In genomic region chr1:103799343-103799742, GRCm38 (mm10) we compare ENCODE assay signal across 10 mouse cellular contexts.
DNase-seq lines count a peak whose midpoint lies in the region; ATAC-seq and TF ChIP-seq lines count a peak whose summit lies in the region.
"Had no signal": no experiment of that assay in that cellular context is flagged by ENCODE, and none has a peak within 500 bp of the region (broad histone marks: within the 10 kb centered on the region; RNA-seq: fewer than 3 reads in every experiment).

No protein-coding gene starts in this region.

- H3K9ac ChIP-seq in ES-E14 (ENCODE audit: insufficient read depth, low read depth, low read length, poor library complexity, severe bottlenecking) = no peak overlapping the region
- H3K9ac ChIP-seq in forebrain, postnatal 0 days = no peak overlapping the region

- peak; percentile 34 to 51 for DNase-seq in cerebellum, postnatal 10 days
- no peak for DNase-seq in cerebellum, postnatal 4 days (ENCODE audit: low spot score in 2 of 2)
- DNase-seq in layer of hippocampus, adult 11-12 months (ENCODE audit: low spot score) = peak; percentile 10
- no peak for DNase-seq in layer of hippocampus, postnatal 36 days
- peak; percentile 11 for DNase-seq in ES-E14 (ENCODE audit: low read depth, low spot score)
- DNase-seq in forebrain, postnatal 0 days = peak; percentile 78
- DNase-seq in adrenal gland, adult 18-20 months (ENCODE audit: low spot score in 2 of 2) = no peak
- DNase-seq in thymus, postnatal 25 days = no peak
- DNase-seq: B cell, adult 2 months had no signal

- no peaks in the 10 kb centered on the region for H3K9me3 ChIP-seq in ES-E14 (ENCODE audit: control insufficient read depth, insufficient read depth, low read depth, low read length)
- no peaks in the 10 kb centered on the region for H3K9me3 ChIP-seq in forebrain, postnatal 0 days (ENCODE audit: low read length)
- H3K9me3 ChIP-seq: megakaryocyte, embryonic 14.5 days had no signal

- no peak overlapping the region for H3K27ac ChIP-seq in ES-E14 (ENCODE audit: insufficient read depth, low read depth, low read length, poor library complexity, severe bottlenecking)
- no peak overlapping the region for H3K27ac ChIP-seq in forebrain, postnatal 0 days (ENCODE audit: low read depth, low read length)

- no peaks in the 10 kb centered on the region for H3K4me1 ChIP-seq in ES-E14 (ENCODE audit: control insufficient read depth in 2 of 2, insufficient read depth in 2 of 2, low read length in 2 of 2, poor library complexity in 1 of 2)
- H3K4me1 ChIP-seq in forebrain, postnatal 0 days (ENCODE audit: insufficient read depth) = no peaks in the 10 kb centered on the region
- H3K4me1 ChIP-seq: megakaryocyte, embryonic 14.5 days had no signal

- in situ Hi-C loops in ES-E14 (cut with MboI; ENCODE audit: low sequenced_read_pairs in 2 of 2, unreplicated experiment in 2 of 2) = no loop called here

- H3K36me3 ChIP-seq in ES-E14 (ENCODE audit: control insufficient read depth, insufficient read depth, low read length, poor library complexity, severe bottlenecking) = no peaks in the 10 kb centered on the region
- H3K36me3 ChIP-seq in forebrain, postnatal 0 days (ENCODE audit: insufficient read depth) = no peaks in the 10 kb centered on the region

- ATAC-seq in forebrain, postnatal 0 days = peak; percentile 38; the same call in 1 of the 2 replicates

- no peak overlapping the region for H3K4me2 ChIP-seq in forebrain, postnatal 0 days (ENCODE audit: low read depth)

- no peak overlapping the region for H3K4me3 ChIP-seq in ES-E14 (ENCODE audit: insufficient read depth in 1 of 2, low read depth in 1 of 2, low read length in 2 of 2, poor library complexity in 1 of 2, severe bottlenecking in 1 of 2)
- H3K4me3 ChIP-seq in forebrain, postnatal 0 days (ENCODE audit: low read depth, low read length) = no peak overlapping the region
- H3K4me3 ChIP-seq: megakaryocyte, embryonic 14.5 days had no signal

- TF ChIP-seq CTCF in forebrain, postnatal 0 days (IDR thresholded peaks at IDR 0.05; ENCODE audit: low read depth) = peak; percentile 81

- H3K27me3 ChIP-seq in forebrain, postnatal 0 days (ENCODE audit: insufficient read depth, low read length) = no peaks in the 10 kb centered on the region
- H3K27me3 ChIP-seq: megakaryocyte, embryonic 14.5 days had no signal

TF ChIP-seq in ES-E14, 5 proteins besides CTCF, POLR2A, EP300 and RAD21:
- no peak for TF ChIP-seq ZNF384 (IDR thresholded peaks at IDR 0.05; ENCODE audit: low read depth, low read length)
- TF ChIP-seq MAFK (IDR thresholded peaks at IDR 0.05; ENCODE audit: insufficient read depth, low read depth, low read length) = no peak
- peak; percentile 68; the same call in 1 of the 2 replicates for TF ChIP-seq ZC3H11A (IDR thresholded peaks at IDR 0.05; ENCODE audit: borderline replicate concordance, low read depth, low read length)
TF ChIP-seq in ES-E14: peak in this region for 1.

Comparison
In these comparisons a context has a peak if more than half of its experiments do, and no peak if none do; other contexts are left out.
1. DNase-seq: peak in cerebellum, postnatal 10 days (2 of 2), layer of hippocampus, adult 11-12 months (single experiment), ES-E14 (single experiment) and forebrain, postnatal 0 days (single experiment); none in cerebellum, postnatal 4 days (0 of 2), layer of hippocampus, postnatal 36 days (0 of 2), adrenal gland, adult 18-20 months (0 of 2) and thymus, postnatal 25 days (single experiment).